Comparison of ENCODE assay signal across 22 mouse cellular contexts in the genomic region with DNA sequence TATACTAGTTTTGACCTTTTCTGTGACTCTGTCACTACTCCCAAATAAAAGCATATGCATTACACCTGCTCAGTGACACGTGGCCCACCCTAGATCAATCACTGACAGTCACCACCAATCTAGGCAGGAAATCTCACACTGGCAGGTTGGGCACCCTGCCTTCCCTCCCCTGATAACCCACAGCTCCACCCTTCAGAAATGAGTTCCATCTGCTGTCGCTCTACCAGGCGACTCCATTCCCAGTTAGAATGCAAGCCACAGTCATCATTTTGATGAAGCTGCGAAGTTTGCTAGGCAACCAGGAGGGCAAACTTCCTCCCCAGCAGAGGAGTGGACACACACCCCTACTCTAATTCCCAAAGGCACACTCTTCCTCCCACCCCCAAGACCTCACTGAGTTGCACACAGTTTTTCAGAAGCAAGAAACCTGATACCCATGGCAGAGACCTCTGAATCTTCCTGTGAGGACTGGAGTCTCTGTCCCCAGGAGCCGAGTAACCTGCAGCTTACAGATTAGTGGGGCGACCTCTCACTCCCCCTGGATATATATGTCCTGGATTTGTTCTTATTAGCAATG.
DNase-seq lines count a peak whose midpoint lies in the region; ATAC-seq lines count a peak whose summit lies in the region.
"Had no signal": no experiment of that assay in that cellular context is flagged by ENCODE, and none has a peak within 500 bp of the region (broad histone marks: within the 10 kb centered on the region; RNA-seq: fewer than 3 reads in every experiment).

No protein-coding gene starts in this region.

- peak; percentile 50 for DNase-seq in cerebellum, adult 11-12 months
- peak; percentile 30 for DNase-seq in neural tube, embryonic 10.5 days (ENCODE audit: extremely low spot score, low spot score)
- DNase-seq in embryo, embryonic 9.5 days (ENCODE audit: extremely low spot score) = peak; percentile 24
- no peak for DNase-seq in heart, adult 11 months
- DNase-seq in frontal cortex, postnatal 36 days (ENCODE audit: low spot score in 2 of 2) = no peak
- DNase-seq in spleen, adult 18-20 months = no peak
- DNase-seq: adrenal gland, postnatal 14 days; forebrain, postnatal 0 days; gastrocnemius, adult 2 months; lung, postnatal 4 days; right cerebral cortex, adult 18-20 months; right cerebral cortex, postnatal 4 days; thymus, adult 2 months had no signal

- no peaks in the 10 kb centered on the region for H3K27me3 ChIP-seq in neural tube, embryonic 15.5 days (replicated peaks)
- H3K27me3 ChIP-seq: hindbrain, embryonic 15.5 days; midbrain, embryonic 15.5 days; neural tube, embryonic 13.5 days; stomach, embryonic 15.5 days had no signal

- no peak overlapping the region for H3K4me2 ChIP-seq in neural tube, embryonic 15.5 days
- H3K4me2 ChIP-seq: hindbrain, embryonic 15.5 days; midbrain, embryonic 15.5 days; neural tube, embryonic 13.5 days; stomach, embryonic 15.5 days had no signal

- no peaks in the 10 kb centered on the region for H3K9me3 ChIP-seq in neural tube, embryonic 15.5 days (replicated peaks)
- H3K9me3 ChIP-seq: heart, embryonic 10.5 days; hindbrain, embryonic 15.5 days; midbrain, embryonic 15.5 days; neural tube, embryonic 13.5 days; stomach, embryonic 15.5 days had no signal

- no peak overlapping the region for H3K27ac ChIP-seq in neural tube, embryonic 15.5 days (replicated peaks)
- H3K27ac ChIP-seq: gastrocnemius, adult 2 months; heart, embryonic 10.5 days; hindbrain, embryonic 15.5 days; layer of hippocampus, adult 2 months; midbrain, embryonic 15.5 days; neural tube, embryonic 13.5 days; stomach, embryonic 15.5 days had no signal

- H3K9ac ChIP-seq in neural tube, embryonic 15.5 days (replicated peaks) = no peak overlapping the region
- H3K9ac ChIP-seq: forebrain, postnatal 0 days; hindbrain, embryonic 15.5 days; midbrain, embryonic 15.5 days; neural tube, embryonic 13.5 days; stomach, embryonic 15.5 days had no signal

- no peak for ATAC-seq in cerebellum, adult (ENCODE audit: insufficient number of reproducible peaks, low FRiP score, low TSS enrichment)
- no peak for ATAC-seq in neural tube, embryonic 15.5 days (ENCODE audit: low FRiP score)
- ATAC-seq: CD4-positive, CD25-positive, alpha-beta regulatory T cell, adult 4 months; forebrain, postnatal 0 days; midbrain, embryonic 15.5 days had no signal

- peaks cover 20% of the 10 kb centered on the region; the same call in 1 of the 2 replicates for H3K4me1 ChIP-seq in neural tube, embryonic 15.5 days
- H3K4me1 ChIP-seq: midbrain, embryonic 15.5 days had no signal

- no peak overlapping the region for H3K4me3 ChIP-seq in neural tube, embryonic 15.5 days (replicated peaks)
- H3K4me3 ChIP-seq: gastrocnemius, adult 2 months; heart, embryonic 10.5 days; hindbrain, embryonic 15.5 days; layer of hippocampus, adult 2 months; midbrain, embryonic 15.5 days; neural tube, embryonic 13.5 days; stomach, embryonic 15.5 days had no signal

- no peaks in the 10 kb centered on the region for H3K36me3 ChIP-seq in neural tube, embryonic 15.5 days
- H3K36me3 ChIP-seq: heart, embryonic 10.5 days; hindbrain, embryonic 15.5 days; midbrain, embryonic 15.5 days; neural tube, embryonic 13.5 days; stomach, embryonic 15.5 days had no signal

- WGBS in neural tube, embryonic 15.5 days = 74% methylated on average over 6 of the region's 6 CpGs

Comparison
In these comparisons a context has a peak if more than half of its experiments do, and no peak if none do; other contexts are left out.
1. DNase-seq: peak in cerebellum, adult 11-12 months (single experiment), neural tube, embryonic 10.5 days (single experiment) and embryo, embryonic 9.5 days (single experiment); none in heart, adult 11 months (single experiment), frontal cortex, postnatal 36 days (0 of 2) and spleen, adult 18-20 months (0 of 2).